Mouse (Mus musculus): ENCODE measurements around the gene Leng1. TPM values are rescaled to one million over a fixed set of nuclear protein-coding genes. Genes with fewer than 3 reads are reported as not detected.
A peak's percentile ranks its signal among the peaks of the same experiment; 100 is the strongest.
"Not testable (repeated sequence)": the region's sequence is repeated elsewhere in the genome, so short reads cannot be mapped to it uniquely, and the experiment has no call there.

Gene Leng1
- polyA plus RNA-seq (2014; fragmentation: Nextera tagmentation; extraction: Ambion mirVana): 13.4 and 13.5 TPM in 2 replicates

GRCm38 (mm10) chr7:3665215-3666114 is at the start of gene Leng1:
Leng1 (minus strand) TSS chr7:3665840.
- 3% methylated on average over 45 of the region's 45 CpGs for WGBS
- H3K9me3 ChIP-seq (ENCODE audit: control insufficient read depth, low read length): no peaks in the 10 kb centered on the region
- H3K4me2 ChIP-seq: peak within 1 kb of the TSS; percentile 92
- ATAC-seq (replicated peaks; ENCODE audit: low FRiP score) (peak; percentile 96), DNase-seq (ENCODE audit: low spot score) (peak; percentile 84)
- H3K9ac ChIP-seq (ENCODE audit: low read depth, low read length): peak within 1 kb of the TSS; percentile 82
- H3K27me3 ChIP-seq (replicated peaks; ENCODE audit: control insufficient read depth, insufficient read depth, low read length): no peaks in the 10 kb centered on the region
- peak within 1 kb of the TSS; percentile 71 for H3K4me3 ChIP-seq (ENCODE audit: low read depth, low read length)
- H3K4me1 ChIP-seq (replicated peaks; ENCODE audit: control insufficient read depth, insufficient read depth, low read length): peaks cover 14% of the 10 kb centered on the region
- peak within 1 kb of the TSS; percentile 93 for H3K27ac ChIP-seq (ENCODE audit: low read depth, low read length)
- H3K36me3 ChIP-seq (ENCODE audit: control insufficient read depth, insufficient read depth, low read length): peaks cover 19% of the 10 kb centered on the region

GRCm38 (mm10) chr7:3715249-3715648 is 49.6 kb upstream of the Leng1 start:
- ATAC-seq (replicated peaks; ENCODE audit: low FRiP score) (no peak), DNase-seq (ENCODE audit: low spot score) (no peak)
- H3K4me3 ChIP-seq (ENCODE audit: low read depth, low read length): no peak overlapping the region
- H3K4me1 ChIP-seq (replicated peaks; ENCODE audit: control insufficient read depth, insufficient read depth, low read length): no peaks in the 10 kb centered on the region
- WGBS: 15% methylated on average over 1 of the region's 1 CpGs
- no peaks in the 10 kb centered on the region for H3K36me3 ChIP-seq (ENCODE audit: control insufficient read depth, insufficient read depth, low read length)
- no peak overlapping the region for H3K4me2 ChIP-seq
- no peak overlapping the region for H3K27ac ChIP-seq (ENCODE audit: low read depth, low read length)
- no peaks in the 10 kb centered on the region for H3K27me3 ChIP-seq (replicated peaks; ENCODE audit: control insufficient read depth, insufficient read depth, low read length)
- no peak overlapping the region for H3K9ac ChIP-seq (ENCODE audit: low read depth, low read length)
- no peaks in the 10 kb centered on the region for H3K9me3 ChIP-seq (ENCODE audit: control insufficient read depth, low read length)

- no peak for DNase-seq (ENCODE audit: low spot score)
- Histone ChIP-seq H3K27ac (ENCODE audit: low read depth, low read length) (no peak overlapping the region), H3K9ac (ENCODE audit: low read depth, low read length) (no peak overlapping the region), H3K4me2 (no peak overlapping the region), H3K27me3 (replicated peaks; ENCODE audit: control insufficient read depth, insufficient read depth, low read length) (no peaks in the 10 kb centered on the region), H3K9me3 (ENCODE audit: control insufficient read depth, low read length) (no peaks in the 10 kb centered on the region), H3K4me3 (ENCODE audit: low read depth, low read length) (no peak overlapping the region), H3K36me3 (ENCODE audit: control insufficient read depth, insufficient read depth, low read length) (no peaks in the 10 kb centered on the region), H3K4me1 (replicated peaks; ENCODE audit: control insufficient read depth, insufficient read depth, low read length) (no peaks in the 10 kb centered on the region)
- no peak for ATAC-seq (replicated peaks; ENCODE audit: low FRiP score)
- WGBS: 31% methylated on average over 5 of the region's 5 CpGs
Observed at GRCm38 (mm10) chr7:3712264-3712942, 46.8 kb upstream of the Leng1 start.

- Histone ChIP-seq H3K27me3 (replicated peaks; ENCODE audit: control insufficient read depth, insufficient read depth, low read length) (no peaks in the 10 kb centered on the region), H3K4me3 (ENCODE audit: low read depth, low read length) (no peak overlapping the region), H3K36me3 (ENCODE audit: control insufficient read depth, insufficient read depth, low read length) (peaks cover 23% of the 10 kb centered on the region), H3K4me1 (replicated peaks; ENCODE audit: control insufficient read depth, insufficient read depth, low read length) (peaks cover 7% of the 10 kb centered on the region; the same call in 1 of the 2 replicates), H3K4me2 (no peak overlapping the region), H3K9ac (ENCODE audit: low read depth, low read length) (no peak overlapping the region), H3K9me3 (ENCODE audit: control insufficient read depth, low read length) (no peaks in the 10 kb centered on the region), H3K27ac (ENCODE audit: low read depth, low read length) (no peak overlapping the region)
- no peak for DNase-seq (ENCODE audit: low spot score)
- ATAC-seq (replicated peaks; ENCODE audit: low FRiP score): 0 out of 2 replicates have a peak, but pooled peaks have one; percentile 27
- 76% methylated on average over 1 of the region's 1 CpGs for WGBS
Observed at GRCm38 (mm10) chr7:3709000-3709399, 43.4 kb upstream of the Leng1 start.

DNA sequence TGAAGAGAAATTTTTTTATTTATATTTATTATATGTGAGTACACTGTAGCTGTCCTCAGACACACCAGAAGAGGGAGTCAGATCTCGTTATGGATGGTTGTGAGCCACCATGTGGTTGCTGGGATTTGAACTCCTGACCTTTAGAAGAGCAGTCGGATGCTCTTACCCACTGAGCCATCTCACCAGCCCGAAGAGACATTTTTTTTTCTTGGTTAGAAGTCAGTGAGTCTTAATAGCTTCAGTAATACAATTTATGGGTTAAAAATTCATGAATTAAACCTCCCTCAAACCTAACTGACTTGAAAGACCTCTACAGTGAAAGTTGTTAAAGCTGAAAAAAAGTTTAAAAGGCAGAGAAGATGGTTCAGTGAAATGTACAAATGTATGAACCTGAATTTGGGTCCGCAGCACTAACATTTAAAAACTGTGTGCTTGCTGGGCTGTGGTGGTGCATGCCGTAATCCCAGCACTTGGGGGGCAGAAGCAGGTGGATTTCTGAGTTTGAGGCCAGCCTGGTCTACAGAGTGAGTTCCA is 42.9 kb upstream of the Leng1 start:
- H3K4me3 ChIP-seq (ENCODE audit: low read depth, low read length); H3K9me3 ChIP-seq (ENCODE audit: control insufficient read depth, low read length); DNase-seq (ENCODE audit: low spot score); H3K4me1 ChIP-seq (replicated peaks; ENCODE audit: control insufficient read depth, insufficient read depth, low read length); H3K27me3 ChIP-seq (replicated peaks; ENCODE audit: control insufficient read depth, insufficient read depth, low read length); H3K4me2 ChIP-seq; H3K9ac ChIP-seq (ENCODE audit: low read depth, low read length); H3K27ac ChIP-seq (ENCODE audit: low read depth, low read length): not testable (repeated sequence)
- H3K36me3 ChIP-seq (ENCODE audit: control insufficient read depth, insufficient read depth, low read length): peaks cover 23% of the 10 kb centered on the region
- ATAC-seq (replicated peaks; ENCODE audit: low FRiP score): 0 out of 2 replicates have a peak, but pooled peaks have one; percentile 8
- 22% methylated on average over 5 of the region's 5 CpGs for WGBS

GRCm38 (mm10) chr7:3707568-3708413 is 42.2 kb upstream of the Leng1 start:
- Histone ChIP-seq H3K27me3 (replicated peaks; ENCODE audit: control insufficient read depth, insufficient read depth, low read length) (no peaks in the 10 kb centered on the region), H3K4me1 (replicated peaks; ENCODE audit: control insufficient read depth, insufficient read depth, low read length) (peaks cover 7% of the 10 kb centered on the region; the same call in 1 of the 2 replicates), H3K4me2 (no peak overlapping the region), H3K27ac (ENCODE audit: low read depth, low read length) (0 out of 2 replicates have a peak overlapping the region, but pooled peaks have one; percentile 29), H3K9ac (ENCODE audit: low read depth, low read length) (no peak overlapping the region), H3K4me3 (ENCODE audit: low read depth, low read length) (no peak overlapping the region), H3K9me3 (ENCODE audit: control insufficient read depth, low read length) (no peaks in the 10 kb centered on the region), H3K36me3 (ENCODE audit: control insufficient read depth, insufficient read depth, low read length) (peaks cover 23% of the 10 kb centered on the region)
- DNase-seq (ENCODE audit: low spot score): no peak
- peak; percentile 40 for ATAC-seq (replicated peaks; ENCODE audit: low FRiP score)
- WGBS: 22% methylated on average over 7 of the region's 7 CpGs

DNA sequence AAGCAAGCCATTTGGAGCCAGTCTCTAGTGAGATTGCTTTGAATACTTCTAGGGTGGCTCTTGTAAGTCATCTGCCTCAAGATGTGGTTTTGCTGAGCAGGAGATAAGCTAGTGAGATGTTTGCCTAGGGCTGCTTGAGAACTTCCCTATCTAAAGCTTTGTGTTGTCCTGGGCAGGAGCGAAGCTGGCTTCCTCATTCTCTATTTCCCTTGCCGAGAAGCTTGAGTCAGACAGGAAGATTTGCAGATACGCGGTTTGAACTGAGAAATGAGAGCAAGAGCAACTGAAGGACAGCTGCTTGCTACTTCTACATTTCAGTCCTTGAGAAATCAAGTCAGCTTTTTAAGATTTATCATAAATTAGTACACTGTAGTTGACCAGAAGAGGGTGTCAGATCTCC is 41.4 kb upstream of the Leng1 start:
- Histone ChIP-seq H3K9ac (ENCODE audit: low read depth, low read length) (peak overlapping the region; percentile 98; the same call in 1 of the 2 replicates), H3K4me3 (ENCODE audit: low read depth, low read length) (peak overlapping the region; percentile 95), H3K4me1 (replicated peaks; ENCODE audit: control insufficient read depth, insufficient read depth, low read length) (peaks cover 7% of the 10 kb centered on the region; the same call in 1 of the 2 replicates), H3K27ac (ENCODE audit: low read depth, low read length) (peak overlapping the region; percentile 95), H3K27me3 (replicated peaks; ENCODE audit: control insufficient read depth, insufficient read depth, low read length) (no peaks in the 10 kb centered on the region), H3K9me3 (ENCODE audit: control insufficient read depth, low read length) (no peaks in the 10 kb centered on the region), H3K4me2 (peak overlapping the region; percentile 94), H3K36me3 (ENCODE audit: control insufficient read depth, insufficient read depth, low read length) (peaks cover 23% of the 10 kb centered on the region)
- ATAC-seq (replicated peaks; ENCODE audit: low FRiP score) (peak; percentile 3; the same call in 1 of the 2 replicates), DNase-seq (ENCODE audit: low spot score) (no peak)
- WGBS: 28% methylated on average over 4 of the region's 4 CpGs

All from liver, embryonic 11.5 days (tissue).